Mouse (Mus musculus) E14TG2a.4 (cell line): Measurements from ENCODE around the gene Mbnl1.

Source experiments
- H3K27me3 ChIP-seq: 2 replicates; pipeline ENCODE4 v1.6.1; 2014; ENCODE audit warnings: low read length, control low read depth; ENCODE audit not compliant: insufficient read depth
- H3K36me3 ChIP-seq: 2 replicates; pipeline ENCODE4 v1.6.1; 2014; ENCODE audit warnings: low read length, control low read depth; ENCODE audit not compliant: insufficient read depth
- H3K4me1 ChIP-seq: replicated peaks from 2 replicates; pipeline ENCODE4 v1.6.1; 2014; ENCODE audit warnings: low read depth, low read length, control low read depth
- H3K4me3 ChIP-seq: replicated peaks from 2 replicates; pipeline ENCODE4 v1.5.1; 2014; ENCODE audit warnings: mild to moderate bottlenecking, low read length
- H3K9me3 ChIP-seq: 2 replicates; pipeline ENCODE4 v1.6.1; 2014; ENCODE audit warnings: low read length, control low read depth
- CTCF ChIP-seq: conservative IDR thresholded peaks from 2 replicates; pipeline ENCODE4 v1.5.1; 2014; ENCODE audit warnings: low read length
- NANOG ChIP-seq: IDR thresholded peaks from 2 replicates; pipeline ENCODE4 v1.6.1; 2014; ENCODE audit warnings: borderline replicate concordance, low read length, mixed read lengths
- POU5F1 ChIP-seq: IDR thresholded peaks from 2 replicates; pipeline ENCODE4 v1.6.1; 2014; ENCODE audit warnings: low read length, borderline replicate concordance

The Mbnl1 gene

DNA sequence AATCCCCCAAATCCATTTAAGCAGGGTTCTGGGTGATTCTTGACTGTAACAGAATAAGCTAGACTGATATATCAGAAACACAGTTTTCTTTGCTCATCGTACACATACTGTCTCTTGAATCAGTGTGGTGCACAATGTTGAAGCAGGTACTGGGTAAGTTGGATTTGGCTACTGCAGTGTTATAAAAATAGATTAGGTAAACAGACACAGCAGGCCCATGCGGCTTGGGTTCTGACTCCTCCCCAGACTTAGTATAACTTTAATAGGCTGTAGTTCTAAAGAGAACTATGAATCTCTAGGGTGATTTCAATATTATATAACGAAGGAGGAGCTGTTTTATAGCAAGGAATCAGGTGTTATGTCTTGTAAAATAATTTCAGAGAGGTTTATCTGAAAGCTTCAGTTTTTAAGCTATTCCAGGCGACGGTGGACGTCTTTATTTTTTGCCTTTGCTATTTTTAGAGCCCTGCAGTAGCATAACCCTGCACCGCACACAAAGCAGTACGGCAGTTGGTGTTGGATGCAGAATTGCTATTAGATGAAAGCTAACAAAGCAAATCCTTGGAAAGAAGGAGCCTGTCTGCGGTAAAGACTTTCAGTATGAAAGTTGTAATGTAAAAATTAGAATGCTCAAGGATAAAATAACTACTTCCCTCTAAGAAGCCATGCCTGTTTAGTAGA is 103.9 kb downstream of the Mbnl1 start:
- Histone ChIP-seq H3K9me3 (no peaks in the 10 kb centered on the region), H3K4me1 (peaks cover 7% of the 10 kb centered on the region), H3K27me3 (no peaks in the 10 kb centered on the region), H3K4me3 (no peak overlapping the region), H3K36me3 (no peaks in the 10 kb centered on the region)
- TF ChIP-seq CTCF, result no peak
- no peak for TF ChIP-seq NANOG
- TF ChIP-seq POU5F1, result no peak

DNA sequence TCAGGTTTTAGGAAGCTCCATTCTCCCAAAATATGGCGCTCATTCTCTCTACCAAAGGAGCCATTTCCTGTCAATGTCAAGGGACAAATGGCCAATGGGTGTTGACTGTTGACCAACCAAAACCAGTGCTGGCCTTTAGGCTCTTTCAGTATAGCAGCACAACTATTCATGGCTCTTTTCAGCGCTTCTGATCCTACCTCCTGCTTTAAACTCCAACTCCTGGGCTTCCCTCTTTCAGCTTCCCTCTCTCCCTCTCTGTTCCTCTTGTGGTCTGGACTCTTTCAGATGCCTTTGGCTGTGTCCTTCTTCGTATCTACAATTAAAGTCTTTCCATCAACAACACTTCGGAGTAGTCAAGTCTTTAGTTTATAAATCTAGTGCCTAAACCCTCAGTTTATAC is 107.2 kb downstream of the Mbnl1 start:
- TF ChIP-seq POU5F1 (no peak), CTCF (no peak), NANOG (no peak)
- Histone ChIP-seq H3K4me3 (no peak overlapping the region), H3K9me3 (no peaks in the 10 kb centered on the region), H3K27me3 (no peaks in the 10 kb centered on the region), H3K36me3 (no peaks in the 10 kb centered on the region), H3K4me1 (peaks cover 7% of the 10 kb centered on the region)

DNA sequence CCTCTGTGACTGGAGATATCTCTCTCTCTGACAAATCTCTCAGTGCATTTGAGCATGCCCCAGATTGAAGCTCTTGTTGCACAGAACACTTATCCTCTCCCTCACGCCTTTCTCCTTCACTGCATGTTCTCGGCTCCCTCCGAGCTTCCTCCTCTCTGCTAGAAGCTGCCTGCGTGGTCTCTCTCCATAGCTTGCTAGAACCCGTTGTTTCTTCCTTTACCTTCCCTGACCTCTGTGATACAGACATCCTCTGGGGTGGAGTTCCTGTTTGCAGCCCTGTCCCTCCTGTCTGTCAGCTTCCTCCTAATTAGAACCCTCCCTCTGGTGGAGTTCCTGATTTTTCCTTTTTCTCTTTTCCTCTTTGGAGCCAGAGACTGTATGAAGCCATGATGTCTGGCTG is 108.1 kb downstream of the Mbnl1 start:
- H3K36me3 ChIP-seq, result no peaks in the 10 kb centered on the region

DNA sequence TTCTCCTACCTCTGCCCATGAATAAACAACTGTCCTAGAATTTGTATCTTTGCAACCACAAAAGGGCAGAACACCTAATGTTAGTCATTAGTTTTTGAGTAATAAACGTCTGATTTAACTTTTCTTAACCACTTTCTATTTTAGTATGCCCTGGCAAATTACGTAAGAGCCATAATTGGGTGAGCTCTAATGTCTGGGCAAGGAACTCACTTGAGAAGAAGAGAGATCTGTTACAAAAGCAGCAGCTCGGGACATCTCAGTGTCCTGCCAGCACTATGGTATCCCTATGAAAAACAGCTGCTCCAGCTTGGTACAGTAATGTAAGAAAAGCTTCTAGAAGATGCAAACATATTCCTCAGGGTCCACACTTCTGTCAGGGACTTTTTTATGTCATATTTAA is 109.5 kb downstream of the Mbnl1 start:
- no peak overlapping the region for H3K4me3 ChIP-seq
- no peaks in the 10 kb centered on the region for H3K36me3 ChIP-seq
- TF ChIP-seq CTCF (no peak), POU5F1 (no peak), NANOG (no peak)
- H3K9me3 ChIP-seq, result no peaks in the 10 kb centered on the region
- H3K27me3 ChIP-seq, result no peaks in the 10 kb centered on the region
- peaks cover 7% of the 10 kb centered on the region for H3K4me1 ChIP-seq

More for the DNA sequence above, 108.1 kb downstream of the Mbnl1 start:
- Histone ChIP-seq H3K4me3 (no peak overlapping the region), H3K27me3 (no peaks in the 10 kb centered on the region), H3K9me3 (no peaks in the 10 kb centered on the region), H3K4me1 (peaks cover 7% of the 10 kb centered on the region)
- TF ChIP-seq CTCF, result no peak
- no peak for TF ChIP-seq POU5F1
- no peak for TF ChIP-seq NANOG

DNA sequence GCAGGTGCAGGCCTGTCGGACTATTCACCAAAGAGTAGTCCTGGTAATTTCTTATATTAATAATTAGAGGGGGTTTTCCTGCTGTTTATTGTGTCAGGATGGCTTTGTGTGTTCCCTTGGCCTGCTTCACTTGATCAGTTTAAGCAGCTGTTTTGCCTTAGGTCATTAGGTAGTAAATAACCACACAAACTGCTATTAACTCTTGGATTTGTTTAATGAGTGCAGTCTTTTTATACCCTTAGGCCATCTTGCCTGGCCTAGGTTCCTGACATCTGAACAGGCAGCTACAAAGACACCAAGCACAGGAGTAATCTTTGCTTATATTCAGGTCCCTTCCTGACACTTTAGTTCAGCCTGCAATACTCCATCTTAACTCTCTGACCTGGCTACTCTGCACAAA is 110.0 kb downstream of the Mbnl1 start:
- H3K36me3 ChIP-seq, result no peaks in the 10 kb centered on the region
- no peaks in the 10 kb centered on the region for H3K9me3 ChIP-seq
- H3K4me1 ChIP-seq, result peaks cover 7% of the 10 kb centered on the region
- no peaks in the 10 kb centered on the region for H3K27me3 ChIP-seq
- no peak overlapping the region for H3K4me3 ChIP-seq
- TF ChIP-seq POU5F1, result no peak
- TF ChIP-seq CTCF, result no peak
- TF ChIP-seq NANOG, result no peak

DNA sequence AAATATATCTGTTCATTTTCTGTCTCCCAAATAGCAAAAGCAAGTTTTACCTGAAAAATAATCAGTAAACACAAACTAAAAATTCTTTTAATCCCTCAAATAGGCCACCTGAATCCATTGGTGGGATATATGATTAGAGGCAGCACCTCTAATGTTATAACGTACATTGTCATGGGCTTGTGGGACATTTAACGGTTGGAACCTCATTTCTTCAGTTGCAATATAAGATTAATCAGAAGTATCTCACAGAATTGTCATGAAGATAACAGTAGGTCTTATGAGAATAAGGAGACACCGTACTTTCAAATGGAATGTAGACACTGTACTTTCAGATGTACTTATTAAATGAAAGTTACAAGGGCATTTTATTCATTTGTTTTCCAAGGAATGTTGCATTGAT is 112.1 kb downstream of the Mbnl1 start:
- no peak for TF ChIP-seq NANOG
- TF ChIP-seq CTCF, result no peak
- TF ChIP-seq POU5F1, result no peak

DNA sequence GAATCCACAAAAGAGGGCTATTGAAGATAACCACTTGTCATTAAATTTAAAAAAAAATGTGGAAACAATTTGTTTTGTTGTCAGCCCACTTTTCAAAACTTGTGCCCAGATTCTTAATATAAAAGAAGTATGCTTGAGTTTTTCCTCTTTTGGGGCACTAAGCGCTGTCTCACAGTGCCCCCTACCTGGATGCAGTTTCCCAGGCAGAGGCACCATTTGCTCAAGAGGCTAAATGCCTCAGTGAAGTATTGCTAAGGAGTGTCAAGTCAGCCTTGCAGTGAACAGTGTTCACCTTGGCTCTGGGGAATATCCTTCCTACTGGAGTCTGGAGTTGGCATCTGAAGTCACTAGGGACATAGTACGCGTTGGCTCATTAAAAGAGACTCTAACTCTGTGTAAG is 113.4 kb downstream of the Mbnl1 start:
- no peak overlapping the region for H3K4me3 ChIP-seq
- H3K36me3 ChIP-seq, result no peaks in the 10 kb centered on the region
- H3K27me3 ChIP-seq, result no peaks in the 10 kb centered on the region
- H3K4me1 ChIP-seq, result no peaks in the 10 kb centered on the region
- H3K9me3 ChIP-seq, result no peaks in the 10 kb centered on the region
- TF ChIP-seq POU5F1, result no peak
- TF ChIP-seq NANOG, result no peak
- no peak for TF ChIP-seq CTCF

More for the DNA sequence above, 112.1 kb downstream of the Mbnl1 start:
- Histone ChIP-seq H3K4me3 (no peak overlapping the region), H3K4me1 (peaks cover 7% of the 10 kb centered on the region), H3K9me3 (no peaks in the 10 kb centered on the region), H3K27me3 (no peaks in the 10 kb centered on the region), H3K36me3 (no peaks in the 10 kb centered on the region)

DNA sequence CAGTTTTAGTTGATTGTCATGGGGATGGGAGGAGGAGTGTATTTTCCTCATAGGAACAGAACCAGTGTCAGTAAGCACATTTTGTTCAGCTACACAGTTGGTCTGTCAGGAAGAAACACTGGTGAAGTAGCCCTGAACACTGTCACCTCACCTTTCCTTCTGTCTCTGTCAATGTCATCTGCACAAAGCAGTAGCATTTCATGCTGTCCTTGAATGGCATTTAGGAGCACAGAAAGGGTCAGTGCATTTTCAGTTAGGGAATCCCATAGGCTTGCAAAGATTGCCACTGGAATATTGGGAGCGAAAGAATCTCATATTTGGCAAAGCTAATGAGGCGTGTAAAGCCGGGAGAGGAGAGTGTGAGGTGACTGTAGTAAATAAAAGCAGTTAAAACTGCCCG is 114.5 kb downstream of the Mbnl1 start:
- Histone ChIP-seq H3K9me3 (no peaks in the 10 kb centered on the region), H3K4me1 (no peaks in the 10 kb centered on the region), H3K36me3 (no peaks in the 10 kb centered on the region), H3K27me3 (no peaks in the 10 kb centered on the region), H3K4me3 (no peak overlapping the region)
- TF ChIP-seq NANOG (no peak), POU5F1 (no peak), CTCF (no peak)

DNA sequence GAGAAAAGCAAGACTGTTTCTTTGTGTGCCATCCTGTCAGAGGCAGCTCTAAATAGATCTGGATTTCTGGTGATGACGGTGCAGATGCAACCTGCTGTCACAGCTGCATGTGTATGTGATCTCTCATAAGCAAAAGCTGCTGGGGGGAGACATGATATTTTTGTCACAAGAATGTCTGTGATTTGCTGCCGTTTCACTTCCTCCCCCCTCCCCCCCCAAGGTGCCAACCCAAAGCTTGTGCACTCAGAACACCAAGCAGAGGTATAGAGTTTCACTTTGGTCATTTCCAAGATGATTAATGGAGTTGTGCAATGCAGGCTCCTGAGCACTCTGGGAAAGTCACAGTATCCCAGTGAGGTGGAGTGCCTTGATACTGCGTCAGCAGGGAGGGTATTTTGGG is 116.7 kb downstream of the Mbnl1 start:
- peaks cover 5% of the 10 kb centered on the region; the same call in 1 of the 2 replicates for H3K4me1 ChIP-seq
- TF ChIP-seq NANOG (no peak), CTCF (no peak), POU5F1 (no peak)
- no peaks in the 10 kb centered on the region for H3K27me3 ChIP-seq
- H3K36me3 ChIP-seq, result no peaks in the 10 kb centered on the region
- H3K9me3 ChIP-seq, result no peaks in the 10 kb centered on the region
- no peak overlapping the region for H3K4me3 ChIP-seq
